Mouse (Mus musculus) liver, embryonic 16.5 days (tissue): ENCODE data around the gene Gucy2g. TPM values are rescaled to one million over a fixed set of nuclear protein-coding genes. Genes with fewer than 3 reads are reported as not detected.
"Not testable (repeated sequence)": the region's sequence is repeated elsewhere in the genome, so short reads cannot be mapped to it uniquely, and the experiment has no call there.

Experiments used
- ATAC-seq: fragments of 200-750 bp; cut with Nextera tagmentation; 2 replicates; pipeline ENCODE4 v1.8.0; 2017; ENCODE audit warnings: low read depth, mild to moderate bottlenecking, moderate number of reproducible peaks, moderate library complexity
- H3K27ac ChIP-seq: fragments of 300-500 bp; sonication (generic); 2 replicates; pipeline ENCODE4 v1.5.1; 2014; ENCODE audit warnings: mild to moderate bottlenecking, low read length
- H3K27me3 ChIP-seq: fragments of 300-500 bp; sonication (generic); 2 replicates; pipeline ENCODE4 v1.6.1; 2014; ENCODE audit warnings: low read depth, low read length, mixed read lengths; ENCODE audit not compliant: control insufficient read depth, insufficient read depth
- H3K36me3 ChIP-seq: fragments of 300-500 bp; sonication (generic); 2 replicates; pipeline ENCODE4 v1.6.1; 2014; ENCODE audit warnings: mild to moderate bottlenecking; ENCODE audit not compliant: control insufficient read depth, insufficient read depth
- H3K4me1 ChIP-seq: fragments of 300-500 bp; sonication (generic); 2 replicates; pipeline ENCODE4 v1.6.1; 2014; ENCODE audit warnings: low read depth, low read length, mixed read lengths; ENCODE audit not compliant: control insufficient read depth
- H3K4me2 ChIP-seq: fragments of 300-500 bp; sonication (generic); 2 replicates; pipeline ENCODE4 v1.6.1; 2014; ENCODE audit warnings: low read depth, low read length, mixed read lengths
- H3K4me3 ChIP-seq: fragments of 300-500 bp; sonication (generic); 2 replicates; pipeline ENCODE4 v1.5.1; 2014; ENCODE audit warnings: low read depth, mild to moderate bottlenecking, low read length
- H3K9ac ChIP-seq: fragments of 300-500 bp; sonication (generic); 2 replicates; pipeline ENCODE4 v1.6.1; 2014; ENCODE audit warnings: low read depth, low read length
- H3K9me3 ChIP-seq: fragments of 300-500 bp; sonication (generic); replicated peaks from 2 replicates; pipeline ENCODE4 v1.6.1; 2016; ENCODE audit warnings: low read length; ENCODE audit not compliant: control insufficient read depth
- whole genome bisulfite sequencing: fragments of 180-500 bp; shearing (Covaris S2); extraction: QIAGEN DNeasy Blood & Tissue Kit; methylation state at CpG from one replicate; pipeline ENCODE4 v1.1.7; 2014; ENCODE audit not compliant: insufficient replicate concordance; 5-methylcytosine and 5-hydroxymethylcytosine counted together
- microRNA-seq: library from miRNA; unstranded; fragments of <30 nt; microRNA quantifications from one replicate; pipeline ENCODE4, GENCODE M21; 2016
- polyA plus RNA-seq: library from polyadenylated mRNA; unstranded; fragments of >200 nt; fragmentation: Nextera tagmentation; extraction: Ambion mirVana; gene quantifications from 2 replicates; pipeline ENCODE4 v1.2.1, GENCODE M21; 2015

Gene Gucy2g
- polyA plus RNA-seq, 1 experiment from 2014 or later = 0.02 TPM

GRCm38 (mm10) chr19:55158606-55159005 is 82.4 kb downstream of the Gucy2g start:
- 71% methylated on average over 8 of the region's 8 CpGs for WGBS
- no peaks in the 10 kb centered on the region for H3K9me3 ChIP-seq

GRCm38 (mm10) chr19:55157029-55157428 is 84.0 kb downstream of the Gucy2g start:
- WGBS = 59% methylated on average over 7 of the region's 7 CpGs
- Histone ChIP-seq H3K27ac (no peak overlapping the region), H3K27me3 (no peaks in the 10 kb centered on the region), H3K4me1 (no peaks in the 10 kb centered on the region), H3K4me3 (no peak overlapping the region), H3K36me3 (no peaks in the 10 kb centered on the region), H3K4me2 (no peak overlapping the region), H3K9me3 (no peaks in the 10 kb centered on the region), H3K9ac (no peak overlapping the region)
- no peak for ATAC-seq

More at GRCm38 (mm10) chr19:55158606-55159005, 82.4 kb downstream of the Gucy2g start:
- Histone ChIP-seq H3K4me1 (no peaks in the 10 kb centered on the region), H3K4me2 (no peak overlapping the region), H3K27me3 (no peaks in the 10 kb centered on the region), H3K9ac (no peak overlapping the region), H3K27ac (no peak overlapping the region), H3K36me3 (no peaks in the 10 kb centered on the region), H3K4me3 (no peak overlapping the region)
- ATAC-seq = no peak

GRCm38 (mm10) chr19:55152983-55153382 is 88.1 kb downstream of the Gucy2g start:
- Histone ChIP-seq H3K36me3 (no peaks in the 10 kb centered on the region), H3K4me1 (no peaks in the 10 kb centered on the region; the same call in 1 of the 2 replicates), H3K9ac (no peak overlapping the region), H3K4me2 (no peak overlapping the region), H3K4me3 (no peak overlapping the region), H3K9me3 (no peaks in the 10 kb centered on the region), H3K27me3 (no peaks in the 10 kb centered on the region), H3K27ac (no peak overlapping the region)
- no peak for ATAC-seq
- WGBS = 66% methylated on average over 6 of the region's 6 CpGs

GRCm38 (mm10) chr19:55152274-55152673 is 88.8 kb downstream of the Gucy2g start:
- WGBS = 34% methylated on average over 5 of the region's 6 CpGs
- H3K4me2 ChIP-seq, H3K9me3 ChIP-seq, H3K27me3 ChIP-seq, H3K4me1 ChIP-seq, H3K4me3 ChIP-seq, H3K9ac ChIP-seq, H3K27ac ChIP-seq, H3K36me3 ChIP-seq, ATAC-seq: not testable (repeated sequence)

GRCm38 (mm10) chr19:55149646-55150045 is 91.4 kb downstream of the Gucy2g start:
- WGBS = 59% methylated on average over 6 of the region's 6 CpGs
- Histone ChIP-seq H3K36me3 (no peaks in the 10 kb centered on the region), H3K4me3 (no peak overlapping the region)

GRCm38 (mm10) chr19:55148109-55148508 is 92.9 kb downstream of the Gucy2g start:
- Histone ChIP-seq H3K36me3 (no peaks in the 10 kb centered on the region), H3K4me3 (no peak overlapping the region)

More at GRCm38 (mm10) chr19:55149646-55150045, 91.4 kb downstream of the Gucy2g start:
- Histone ChIP-seq H3K9ac (no peak overlapping the region), H3K27ac (no peak overlapping the region), H3K4me1 (no peaks in the 10 kb centered on the region; the same call in 1 of the 2 replicates), H3K27me3 (no peaks in the 10 kb centered on the region), H3K9me3 (no peaks in the 10 kb centered on the region), H3K4me2 (no peak overlapping the region)
- ATAC-seq = no peak

More at GRCm38 (mm10) chr19:55148109-55148508, 92.9 kb downstream of the Gucy2g start:
- Histone ChIP-seq H3K27ac (no peak overlapping the region), H3K9ac (no peak overlapping the region), H3K9me3 (no peaks in the 10 kb centered on the region), H3K27me3 (no peaks in the 10 kb centered on the region), H3K4me1 (no peaks in the 10 kb centered on the region; the same call in 1 of the 2 replicates), H3K4me2 (no peak overlapping the region)
- 52% methylated on average over 6 of the region's 6 CpGs for WGBS
- ATAC-seq = no peak

Small RNA genes within 50 kb of the gene (microRNA-seq; reads per million reads assigned to microRNA genes)
- gene Mir6715 = 11.8 reads per million, percentile 29 among the genes with 10 or more reads in this experiment

Other genes with a start within 250 kb of the Gucy2g start
- 43.3 and 45.2 TPM in 2 replicates for gene Gpam, start 114.0 kb downstream of the Gucy2g start, polyA plus RNA-seq
- gene Tectb, start 60.5 kb downstream of the Gucy2g start, polyA plus RNA-seq = 0.40 and 0.53 TPM in 2 replicates
- gene Acsl5, start 10.7 kb upstream of the Gucy2g start, polyA plus RNA-seq = 203 and 205 TPM in 2 replicates
- gene Zdhhc6, start 74.8 kb upstream of the Gucy2g start, polyA plus RNA-seq = 46.9 and 48.5 TPM in 2 replicates
- 12.3 and 12.8 TPM in 2 replicates for gene Vti1a, start 75.1 kb upstream of the Gucy2g start, polyA plus RNA-seq